In the genomic region with DNA sequence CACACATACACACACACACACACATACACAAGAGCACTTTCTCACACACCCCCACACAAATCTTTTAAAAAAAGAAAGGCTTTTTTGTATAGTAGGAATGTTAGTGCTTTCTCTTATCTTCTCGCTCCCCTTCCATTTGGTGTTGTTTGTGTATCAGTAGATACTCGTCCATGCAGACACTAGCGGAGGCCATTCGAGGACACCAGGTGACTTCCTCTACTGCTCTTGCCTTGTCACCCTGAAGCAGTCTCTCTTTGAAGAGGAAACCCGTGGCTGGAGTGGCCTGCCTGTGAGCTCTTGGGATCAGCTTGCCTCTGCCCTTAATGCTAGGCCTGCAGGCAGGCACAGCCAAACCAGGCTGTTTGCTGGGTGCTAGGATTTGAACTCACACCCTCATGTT, we compare ENCODE assay signal across 15 mouse cellular contexts.
"Had no signal": no experiment of that assay in that cellular context is flagged by ENCODE, and none has a peak within 500 bp of the region (broad histone marks: within the 10 kb centered on the region; RNA-seq: fewer than 3 reads in every experiment).

No protein-coding gene starts in this region.

- H3K9me3 ChIP-seq: liver, embryonic 13.5 days; lung, embryonic 15.5 days; midbrain, embryonic 12.5 days; neural tube, embryonic 13.5 days had no signal

- H3K36me3 ChIP-seq: liver, embryonic 13.5 days; lung, embryonic 15.5 days; midbrain, embryonic 12.5 days; neural tube, embryonic 13.5 days had no signal

- H3K27ac ChIP-seq: layer of hippocampus, adult 2 months; liver, embryonic 13.5 days; lung, embryonic 15.5 days; midbrain, embryonic 12.5 days; neural tube, embryonic 13.5 days had no signal

- ATAC-seq: liver, postnatal 0 days; midbrain, embryonic 16.5 days had no signal

- H3K4me3 ChIP-seq: layer of hippocampus, adult 2 months; liver, embryonic 13.5 days; lung, embryonic 15.5 days; midbrain, embryonic 12.5 days; neural tube, embryonic 13.5 days had no signal

- H3K4me2 ChIP-seq: liver, embryonic 13.5 days; lung, embryonic 15.5 days; midbrain, embryonic 12.5 days; neural tube, embryonic 13.5 days had no signal

- H3K9ac ChIP-seq: liver, embryonic 13.5 days; liver, postnatal 0 days; lung, embryonic 15.5 days; midbrain, embryonic 12.5 days; neural tube, embryonic 13.5 days had no signal

- H3K4me1 ChIP-seq: lung, embryonic 15.5 days; midbrain, embryonic 12.5 days; neural tube, embryonic 13.5 days had no signal

- H3K27me3 ChIP-seq: liver, embryonic 13.5 days; lung, embryonic 15.5 days; neural tube, embryonic 13.5 days had no signal

- DNase-seq: kidney, adult 11 months; kidney, postnatal 10 days; kidney, postnatal 4 days; left cerebral cortex, postnatal 4 days; liver, embryonic 13.5 days; liver, postnatal 0 days; retina, postnatal 1 day; right cerebral cortex, postnatal 4 days; spleen, adult 18-20 months; thymus, postnatal 4 days had no signal
